Mouse (Mus musculus): ENCODE results near the gene Gm10644.

DNA sequence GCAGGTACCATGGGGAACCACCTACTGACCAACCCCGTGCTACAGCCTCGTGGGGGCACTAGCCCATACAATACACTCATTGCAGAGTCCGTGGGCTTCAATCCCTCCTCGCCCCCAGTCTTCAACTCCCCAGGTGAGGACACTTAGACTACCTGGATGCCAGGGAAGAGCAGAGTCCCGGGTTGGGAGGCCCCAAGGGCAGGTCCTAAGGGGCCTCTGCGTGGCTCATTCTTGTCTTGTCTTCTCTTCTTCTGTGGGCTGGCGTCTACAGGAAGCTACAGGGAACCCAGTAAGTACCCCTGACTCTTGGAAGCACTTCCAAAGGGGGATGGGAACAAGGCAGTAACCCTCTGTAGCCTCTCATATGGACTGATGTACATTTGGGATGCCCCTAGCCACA lies 17.4 kb downstream of the Gm10644 start:
- TF ChIP-seq CTCF (IDR thresholded peaks at IDR 0.05; ENCODE audit: low read depth) (no peak), EP300 (optimal IDR thresholded peaks at IDR 0.05) (no peak)

Measured in stomach, postnatal 0 days (tissue).